Mouse (Mus musculus): Measurements from ENCODE around the gene Mier2. TPM values are rescaled to one million over a fixed set of nuclear protein-coding genes. Genes with fewer than 3 reads are reported as not detected.

The Mier2 gene
- total and polyA plus RNA-seq, 3 experiments = 12.7 to 31.8 (median 12.9) TPM

- Histone ChIP-seq H3K36me3 (ENCODE audit: control insufficient read depth, insufficient read depth, low read length) (no peaks in the 10 kb centered on the region), H3K4me1 (ENCODE audit: control insufficient read depth, insufficient read depth, low read length) (no peaks in the 10 kb centered on the region), H3K4me3 (no peak overlapping the region), H3K27me3 (ENCODE audit: control insufficient read depth, insufficient read depth, low read length) (no peaks in the 10 kb centered on the region), H3K79me2 (replicated peaks; ENCODE audit: control insufficient read depth, insufficient read depth, low read length) (no peaks in the 10 kb centered on the region), H3K9ac (ENCODE audit: low read depth, low read length) (no peak overlapping the region), H3K27ac (no peak overlapping the region)
- DNase-seq = no peak
- TF ChIP-seq CTCF (IDR thresholded peaks at IDR 0.05) (no peak), POLR2A (IDR thresholded peaks at IDR 0.05; ENCODE audit: insufficient read depth, low read depth, low read length) (no peak), EP300 (IDR thresholded peaks at IDR 0.05; ENCODE audit: insufficient read depth, low read depth, low read length) (no peak)
- 88% methylated on average over 6 of the region's 6 CpGs for WGBS
- intact Hi-C loops (cut with DNase I) = no loop called here
These were observed 30.1 kb upstream of the Mier2 start for GRCm38 (mm10) chr10:79585136-79585535.

- H3K4me1 ChIP-seq (ENCODE audit: control insufficient read depth, insufficient read depth, low read length) = no peaks in the 10 kb centered on the region
- H3K36me3 ChIP-seq (ENCODE audit: control insufficient read depth, insufficient read depth, low read length) = no peaks in the 10 kb centered on the region
- H3K9ac ChIP-seq (ENCODE audit: low read depth, low read length) = no peak overlapping the region
- H3K27me3 ChIP-seq (ENCODE audit: control insufficient read depth, insufficient read depth, low read length) = no peaks in the 10 kb centered on the region
- intact Hi-C loops (cut with DNase I) = no loop called here
- no peaks in the 10 kb centered on the region for H3K79me2 ChIP-seq (replicated peaks; ENCODE audit: control insufficient read depth, insufficient read depth, low read length)
- no peak overlapping the region for H3K4me3 ChIP-seq
- DNase-seq = peak in 1 of 2 experiments; percentile 14
- WGBS = 69% methylated on average over 9 of the region's 9 CpGs
- TF ChIP-seq CTCF (IDR thresholded peaks at IDR 0.05) = no peak
- no peak for TF ChIP-seq EP300 (IDR thresholded peaks at IDR 0.05; ENCODE audit: insufficient read depth, low read depth, low read length)
- no peak for TF ChIP-seq POLR2A (IDR thresholded peaks at IDR 0.05; ENCODE audit: insufficient read depth, low read depth, low read length)
- H3K27ac ChIP-seq = no peak overlapping the region
These were observed 29.4 kb upstream of the Mier2 start for GRCm38 (mm10) chr10:79584426-79584825.

- Histone ChIP-seq H3K79me2 (replicated peaks; ENCODE audit: control insufficient read depth, insufficient read depth, low read length) (no peaks in the 10 kb centered on the region), H3K4me1 (ENCODE audit: control insufficient read depth, insufficient read depth, low read length) (no peaks in the 10 kb centered on the region), H3K9ac (ENCODE audit: low read depth, low read length) (no peak overlapping the region), H3K4me3 (no peak overlapping the region), H3K27me3 (ENCODE audit: control insufficient read depth, insufficient read depth, low read length) (no peaks in the 10 kb centered on the region), H3K36me3 (ENCODE audit: control insufficient read depth, insufficient read depth, low read length) (no peaks in the 10 kb centered on the region), H3K27ac (no peak overlapping the region)
- intact Hi-C loops (cut with DNase I) = no loop called here
- 47% methylated on average over 7 of the region's 7 CpGs for whole genome bisulfite sequencing
- TF ChIP-seq POLR2A (IDR thresholded peaks at IDR 0.05; ENCODE audit: insufficient read depth, low read depth, low read length) = no peak
- no peak for TF ChIP-seq CTCF (IDR thresholded peaks at IDR 0.05)
- TF ChIP-seq EP300 (IDR thresholded peaks at IDR 0.05; ENCODE audit: insufficient read depth, low read depth, low read length) = no peak
- DNase-seq = no peak
These were observed 29.0 kb upstream of the Mier2 start for GRCm38 (mm10) chr10:79584021-79584420.

DNA sequence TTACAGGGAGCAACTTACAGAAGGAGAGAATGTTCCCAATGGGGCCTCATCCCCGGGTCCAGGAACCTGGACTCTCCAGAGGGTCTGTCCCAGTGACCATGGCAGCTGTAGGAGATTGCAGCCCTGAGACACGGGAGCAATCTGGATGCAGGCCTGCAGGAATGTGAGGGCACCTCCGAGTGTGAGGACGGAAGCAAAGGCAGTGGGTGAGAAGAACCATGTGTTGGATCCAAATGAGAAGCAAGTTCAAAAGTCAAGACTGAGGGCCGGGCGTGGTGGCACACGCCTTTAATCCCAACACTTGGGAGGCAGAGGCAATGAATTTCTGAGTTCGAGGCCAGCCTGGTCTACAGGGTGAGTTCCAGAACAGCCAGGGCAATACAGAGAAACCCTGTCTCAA is 26.5 kb upstream of the Mier2 start:
- WGBS = 87% methylated on average over 8 of the region's 8 CpGs
- Histone ChIP-seq H3K27ac (no peak overlapping the region), H3K9ac (ENCODE audit: low read depth, low read length) (no peak overlapping the region), H3K79me2 (replicated peaks; ENCODE audit: control insufficient read depth, insufficient read depth, low read length) (no peaks in the 10 kb centered on the region), H3K36me3 (ENCODE audit: control insufficient read depth, insufficient read depth, low read length) (no peaks in the 10 kb centered on the region), H3K4me1 (ENCODE audit: control insufficient read depth, insufficient read depth, low read length) (no peaks in the 10 kb centered on the region), H3K27me3 (ENCODE audit: control insufficient read depth, insufficient read depth, low read length) (no peaks in the 10 kb centered on the region), H3K4me3 (no peak overlapping the region)
- DNase-seq = peak in 1 of 2 experiments; percentile 9
- intact Hi-C loops (cut with DNase I) = no loop called here
- TF ChIP-seq EP300 (IDR thresholded peaks at IDR 0.05; ENCODE audit: insufficient read depth, low read depth, low read length) (no peak), CTCF (IDR thresholded peaks at IDR 0.05) (no peak), POLR2A (IDR thresholded peaks at IDR 0.05; ENCODE audit: insufficient read depth, low read depth, low read length) (no peak)

DNA sequence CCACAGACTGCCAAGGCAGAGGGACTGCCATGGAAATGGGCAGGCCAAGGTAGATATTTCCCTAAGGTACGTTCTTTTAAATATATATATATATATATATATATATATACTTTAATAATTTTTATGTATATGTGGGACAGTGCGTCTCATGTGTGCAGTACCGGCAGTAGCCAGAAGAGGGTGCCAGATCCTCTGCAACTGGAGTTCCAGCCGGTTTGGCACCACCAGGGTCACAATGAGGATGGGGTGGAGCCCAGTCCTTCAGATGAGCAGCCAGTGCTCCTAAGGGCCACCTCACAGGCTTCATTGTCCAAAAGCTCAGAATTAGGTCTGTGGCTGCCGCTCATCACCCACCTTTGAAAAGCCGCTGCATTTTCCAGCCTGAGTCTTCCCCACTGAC is 25.8 kb upstream of the Mier2 start:
- intact Hi-C loops (cut with DNase I) = no loop called here
- no peaks in the 10 kb centered on the region for H3K36me3 ChIP-seq (ENCODE audit: control insufficient read depth, insufficient read depth, low read length)
- H3K4me3 ChIP-seq = no peak overlapping the region
- H3K79me2 ChIP-seq (replicated peaks; ENCODE audit: control insufficient read depth, insufficient read depth, low read length) = no peaks in the 10 kb centered on the region
- WGBS = 43% methylated on average over 6 of the region's 6 CpGs
- H3K27me3 ChIP-seq (ENCODE audit: control insufficient read depth, insufficient read depth, low read length) = no peaks in the 10 kb centered on the region
- no peaks in the 10 kb centered on the region for H3K4me1 ChIP-seq (ENCODE audit: control insufficient read depth, insufficient read depth, low read length)
- no peak overlapping the region for H3K27ac ChIP-seq
- TF ChIP-seq CTCF (IDR thresholded peaks at IDR 0.05) = peak; percentile 60
- no peak for TF ChIP-seq EP300 (IDR thresholded peaks at IDR 0.05; ENCODE audit: insufficient read depth, low read depth, low read length)
- peak in 1 of 2 experiments; percentile 23 for DNase-seq
- no peak overlapping the region for H3K9ac ChIP-seq (ENCODE audit: low read depth, low read length)

GRCm38 (mm10) chr10:79580356-79580755 is 25.4 kb upstream of the Mier2 start:
- no peak for TF ChIP-seq POLR2A (IDR thresholded peaks at IDR 0.05; ENCODE audit: insufficient read depth, low read depth, low read length)
- no peak for TF ChIP-seq CTCF (IDR thresholded peaks at IDR 0.05)
- TF ChIP-seq EP300 (IDR thresholded peaks at IDR 0.05; ENCODE audit: insufficient read depth, low read depth, low read length) = no peak
- no peaks in the 10 kb centered on the region for H3K79me2 ChIP-seq (replicated peaks; ENCODE audit: control insufficient read depth, insufficient read depth, low read length)
- intact Hi-C loops (cut with DNase I) = no loop called here
- H3K27me3 ChIP-seq (ENCODE audit: control insufficient read depth, insufficient read depth, low read length) = no peaks in the 10 kb centered on the region
- no peak overlapping the region for H3K9ac ChIP-seq (ENCODE audit: low read depth, low read length)
- no peaks in the 10 kb centered on the region for H3K4me1 ChIP-seq (ENCODE audit: control insufficient read depth, insufficient read depth, low read length)
- no peak for DNase-seq
- H3K27ac ChIP-seq = no peak overlapping the region
- WGBS = 72% methylated on average over 7 of the region's 7 CpGs
- no peaks in the 10 kb centered on the region for H3K36me3 ChIP-seq (ENCODE audit: control insufficient read depth, insufficient read depth, low read length)
- no peak overlapping the region for H3K4me3 ChIP-seq
